Mouse (Mus musculus) hindbrain, embryonic 12.5 days (tissue): ENCODE measurements around the gene C1qb. TPM values are rescaled to one million over a fixed set of nuclear protein-coding genes. Genes with fewer than 3 reads are reported as not detected.

Experiments used
- ATAC-seq: fragments of 200-750 bp; cut with Nextera tagmentation; 2 replicates; pipeline ENCODE4 v1.8.0; 2017; ENCODE audit warnings: moderate TSS enrichment; ENCODE audit not compliant: low FRiP score
- H3K27ac ChIP-seq: fragments of 300-500 bp; sonication (generic); 2 replicates; pipeline ENCODE4 v1.5.1; 2016; ENCODE audit warnings: mild to moderate bottlenecking
- H3K27me3 ChIP-seq: fragments of 300-500 bp; sonication (generic); 2 replicates; pipeline ENCODE4 v1.6.1; 2016; ENCODE audit warnings: mild to moderate bottlenecking
- H3K36me3 ChIP-seq: fragments of 300-500 bp; sonication (generic); 2 replicates; pipeline ENCODE4 v1.6.1; 2016; ENCODE audit warnings: mild to moderate bottlenecking
- H3K4me1 ChIP-seq: fragments of 300-500 bp; sonication (generic); 2 replicates; pipeline ENCODE4 v1.6.1; 2016
- H3K4me2 ChIP-seq: fragments of 300-500 bp; sonication (generic); replicated peaks from 2 replicates; pipeline ENCODE4 v1.6.1; 2016; ENCODE audit warnings: mild to moderate bottlenecking
- H3K4me3 ChIP-seq: fragments of 300-500 bp; sonication (generic); 2 replicates; pipeline ENCODE4 v1.5.1; 2016; ENCODE audit warnings: mild to moderate bottlenecking
- H3K9ac ChIP-seq: fragments of 300-500 bp; sonication (generic); 2 replicates; pipeline ENCODE4 v1.6.1; 2016; ENCODE audit warnings: mild to moderate bottlenecking, moderate library complexity
- H3K9me3 ChIP-seq: fragments of 300-500 bp; sonication (generic); replicated peaks from 2 replicates; pipeline ENCODE4 v1.6.1; 2016; ENCODE audit warnings: mild to moderate bottlenecking
- WGBS: fragments of 180-500 bp; shearing (Covaris S2); methylation state at CpG from one replicate; pipeline ENCODE4 v1.1.7; 2016; 5-methylcytosine and 5-hydroxymethylcytosine counted together
- polyA plus RNA-seq: library from polyadenylated mRNA; unstranded; fragments of >200 nt; fragmentation: Nextera tagmentation; extraction: Ambion mirVana; gene quantifications from 2 replicates; pipeline ENCODE4 v1.2.1, GENCODE M21; 2016

Gene C1qb
- polyA plus RNA-seq, result 31.6 and 34.9 TPM in 2 replicates

GRCm38 (mm10) chr4:136886101-136886500 lies at the start of gene C1qb:
C1qb (minus strand) TSS chr4:136886187.
- Histone ChIP-seq H3K36me3 (no peaks in the 10 kb centered on the region), H3K27me3 (peaks cover 10% of the 10 kb centered on the region; the same call in 1 of the 2 replicates), H3K4me3 (no peak within 1 kb of the TSS), H3K9ac (no peak within 1 kb of the TSS), H3K4me1 (peaks cover 12% of the 10 kb centered on the region; the same call in 1 of the 2 replicates), H3K27ac (peak within 1 kb of the TSS; percentile 30; the same call in 1 of the 2 replicates), H3K9me3 (no peaks in the 10 kb centered on the region), H3K4me2 (no peak within 1 kb of the TSS)
- ATAC-seq, result no peak
- 77% methylated on average over 7 of the region's 7 CpGs for WGBS

GRCm38 (mm10) chr4:136934746-136935613 lies 49.0 kb upstream of the C1qb start:
- ATAC-seq, result peak; percentile 43; the same call in 1 of the 2 replicates
- Histone ChIP-seq H3K9ac (no peak overlapping the region), H3K4me3 (no peak overlapping the region), H3K4me1 (peaks cover 10% of the 10 kb centered on the region), H3K27ac (no peak overlapping the region), H3K9me3 (no peaks in the 10 kb centered on the region), H3K36me3 (no peaks in the 10 kb centered on the region), H3K27me3 (peaks cover 41% of the 10 kb centered on the region), H3K4me2 (no peak overlapping the region)
- WGBS, result 45% methylated on average over 18 of the region's 18 CpGs

GRCm38 (mm10) chr4:136930474-136930873 lies 44.5 kb upstream of the C1qb start:
- peaks cover 50% of the 10 kb centered on the region for H3K27me3 ChIP-seq
- ATAC-seq, result no peak
- H3K4me2 ChIP-seq, result no peak overlapping the region
- H3K9me3 ChIP-seq, result no peaks in the 10 kb centered on the region
- WGBS, result 90% methylated on average over 8 of the region's 8 CpGs
- no peak overlapping the region for H3K4me3 ChIP-seq
- H3K4me1 ChIP-seq, result peaks cover 15% of the 10 kb centered on the region
- H3K27ac ChIP-seq, result no peak overlapping the region
- no peaks in the 10 kb centered on the region for H3K36me3 ChIP-seq
- H3K9ac ChIP-seq, result no peak overlapping the region

GRCm38 (mm10) chr4:136928928-136929327 lies 42.9 kb upstream of the C1qb start:
- H3K4me3 ChIP-seq, result no peak overlapping the region
- no peak overlapping the region for H3K4me2 ChIP-seq
- H3K36me3 ChIP-seq, result no peaks in the 10 kb centered on the region
- no peak overlapping the region for H3K9ac ChIP-seq
- H3K4me1 ChIP-seq, result peaks cover 5% of the 10 kb centered on the region; the same call in 1 of the 2 replicates
- ATAC-seq, result no peak
- no peak overlapping the region for H3K27ac ChIP-seq
- peaks cover 59% of the 10 kb centered on the region for H3K27me3 ChIP-seq
- WGBS, result 7% methylated on average over 5 of the region's 5 CpGs
- H3K9me3 ChIP-seq, result no peaks in the 10 kb centered on the region

GRCm38 (mm10) chr4:136925804-136926203 lies 39.8 kb upstream of the C1qb start:
- Histone ChIP-seq H3K9me3 (no peaks in the 10 kb centered on the region), H3K36me3 (no peaks in the 10 kb centered on the region), H3K27ac (no peak overlapping the region), H3K9ac (no peak overlapping the region), H3K27me3 (peaks cover 63% of the 10 kb centered on the region), H3K4me1 (peaks cover 5% of the 10 kb centered on the region; the same call in 1 of the 2 replicates), H3K4me3 (no peak overlapping the region), H3K4me2 (no peak overlapping the region)
- ATAC-seq, result no peak
- WGBS, result 12% methylated on average over 15 of the region's 15 CpGs

GRCm38 (mm10) chr4:136924529-136924928 lies 38.5 kb upstream of the C1qb start:
- no peak for ATAC-seq
- H3K27ac ChIP-seq, result no peak overlapping the region
- no peak overlapping the region for H3K9ac ChIP-seq
- H3K9me3 ChIP-seq, result no peaks in the 10 kb centered on the region
- 6% methylated on average over 6 of the region's 6 CpGs for WGBS
- H3K4me1 ChIP-seq, result peaks cover 5% of the 10 kb centered on the region; the same call in 1 of the 2 replicates
- peaks cover 62% of the 10 kb centered on the region for H3K27me3 ChIP-seq
- no peaks in the 10 kb centered on the region for H3K36me3 ChIP-seq
- no peak overlapping the region for H3K4me3 ChIP-seq
- no peak overlapping the region for H3K4me2 ChIP-seq

- Histone ChIP-seq H3K27ac (no peak overlapping the region), H3K4me2 (no peak overlapping the region), H3K36me3 (no peaks in the 10 kb centered on the region), H3K4me1 (peaks cover 16% of the 10 kb centered on the region), H3K9me3 (no peaks in the 10 kb centered on the region), H3K9ac (no peak overlapping the region), H3K4me3 (no peak overlapping the region), H3K27me3 (peaks cover 36% of the 10 kb centered on the region)
- no peak for ATAC-seq
- WGBS, result 77% methylated on average over 3 of the region's 3 CpGs
These were observed 33.5 kb upstream of the C1qb start for GRCm38 (mm10) chr4:136919526-136919925.

GRCm38 (mm10) chr4:136918834-136919233 lies 32.8 kb upstream of the C1qb start:
- 86% methylated on average over 8 of the region's 8 CpGs for WGBS
- Histone ChIP-seq H3K27me3 (peaks cover 33% of the 10 kb centered on the region), H3K4me1 (peaks cover 19% of the 10 kb centered on the region), H3K36me3 (no peaks in the 10 kb centered on the region), H3K27ac (no peak overlapping the region), H3K4me3 (no peak overlapping the region), H3K4me2 (no peak overlapping the region), H3K9me3 (no peaks in the 10 kb centered on the region), H3K9ac (no peak overlapping the region)
- ATAC-seq, result no peak

- Histone ChIP-seq H3K9ac (no peak overlapping the region), H3K4me2 (no peak overlapping the region), H3K36me3 (no peaks in the 10 kb centered on the region), H3K27ac (0 out of 2 replicates have a peak overlapping the region, but pooled peaks have one; percentile 52), H3K9me3 (no peaks in the 10 kb centered on the region), H3K4me1 (peaks cover 27% of the 10 kb centered on the region), H3K27me3 (peaks cover 27% of the 10 kb centered on the region), H3K4me3 (no peak overlapping the region)
- WGBS, result 35% methylated on average over 7 of the region's 7 CpGs
- no peak; the same call in 1 of the 2 replicates for ATAC-seq
These were observed 31.2 kb upstream of the C1qb start for GRCm38 (mm10) chr4:136917165-136917524.

GRCm38 (mm10) chr4:136916359-136917164 lies 30.6 kb upstream of the C1qb start:
- Histone ChIP-seq H3K4me1 (peaks cover 33% of the 10 kb centered on the region), H3K27me3 (peaks cover 33% of the 10 kb centered on the region), H3K4me3 (no peak overlapping the region), H3K9ac (no peak overlapping the region), H3K4me2 (no peak overlapping the region), H3K36me3 (no peaks in the 10 kb centered on the region), H3K9me3 (no peaks in the 10 kb centered on the region), H3K27ac (peak overlapping the region; percentile 52; the same call in 1 of the 2 replicates)
- 51% methylated on average over 20 of the region's 20 CpGs for WGBS
- no peak; the same call in 1 of the 2 replicates for ATAC-seq

GRCm38 (mm10) chr4:136912841-136913240 lies 26.9 kb upstream of the C1qb start:
- Histone ChIP-seq H3K36me3 (no peaks in the 10 kb centered on the region), H3K4me3 (no peak overlapping the region), H3K27ac (no peak overlapping the region), H3K4me1 (peaks cover 41% of the 10 kb centered on the region), H3K4me2 (no peak overlapping the region), H3K27me3 (peaks cover 43% of the 10 kb centered on the region), H3K9me3 (no peaks in the 10 kb centered on the region), H3K9ac (no peak overlapping the region)
- 6% methylated on average over 9 of the region's 9 CpGs for WGBS
- no peak for ATAC-seq

GRCm38 (mm10) chr4:136911804-136912203 lies 25.8 kb upstream of the C1qb start:
- Histone ChIP-seq H3K27me3 (peaks cover 45% of the 10 kb centered on the region), H3K9me3 (no peaks in the 10 kb centered on the region), H3K4me1 (peaks cover 36% of the 10 kb centered on the region), H3K4me3 (no peak overlapping the region), H3K4me2 (peak overlapping the region; percentile 40), H3K27ac (peak overlapping the region; percentile 48; the same call in 1 of the 2 replicates), H3K36me3 (no peaks in the 10 kb centered on the region), H3K9ac (no peak overlapping the region)
- ATAC-seq, result peak; percentile 10; the same call in 1 of the 2 replicates
- 36% methylated on average over 9 of the region's 9 CpGs for WGBS
